8 mouse cellular contexts compared by ENCODE assay signal in genomic region chr9:52047821-52048649, GRCm38 (mm10). TPM values are rescaled to one million over a fixed set of nuclear protein-coding genes. Genes with fewer than 3 reads are reported as not detected.
DNase-seq lines count a peak whose midpoint lies in the region; ATAC-seq and TF ChIP-seq lines count a peak whose summit lies in the region.

No protein-coding gene starts in this region.

- peak overlapping the region; percentile 99 for H3K27ac ChIP-seq in forebrain, embryonic 12.5 days
- peak overlapping the region; percentile 100 for H3K27ac ChIP-seq in heart, postnatal 0 days (ENCODE audit: low read depth)
- H3K27ac ChIP-seq in liver, postnatal 0 days (ENCODE audit: low read depth) = peak overlapping the region; percentile 98
- peak overlapping the region; percentile 98 for H3K27ac ChIP-seq in neural tube, embryonic 13.5 days (replicated peaks)

- ATAC-seq in forebrain, embryonic 12.5 days (ENCODE audit: low FRiP score) = peak; percentile 94
- ATAC-seq in heart, postnatal 0 days (ENCODE audit: insufficient read depth, low read depth) = peak; percentile 94
- peak; percentile 89 for ATAC-seq in liver, postnatal 0 days
- peak; percentile 93 for ATAC-seq in neural tube, embryonic 13.5 days (ENCODE audit: low read depth)

- peak; percentile 38; the same call in 1 of the 2 replicates for TF ChIP-seq EP300 in heart, postnatal 0 days (IDR thresholded peaks at IDR 0.05; ENCODE audit: low read depth)
- TF ChIP-seq EP300 in liver, postnatal 0 days (IDR thresholded peaks at IDR 0.05; ENCODE audit: low read depth) = no peak

- peaks cover 5% of the 10 kb centered on the region; the same call in 1 of the 2 replicates for H3K27me3 ChIP-seq in E14TG2a.4 (ENCODE audit: insufficient read depth, low read length)
- H3K27me3 ChIP-seq in forebrain, embryonic 12.5 days = no peaks in the 10 kb centered on the region
- H3K27me3 ChIP-seq in heart, postnatal 0 days (ENCODE audit: control insufficient read depth, insufficient read depth, low read length) = no peaks in the 10 kb centered on the region
- H3K27me3 ChIP-seq in liver, postnatal 0 days (ENCODE audit: insufficient read depth, low read length) = no peaks in the 10 kb centered on the region
- H3K27me3 ChIP-seq in neural tube, embryonic 13.5 days = no peaks in the 10 kb centered on the region; the same call in 1 of the 2 replicates

- H3K4me1 ChIP-seq in E14TG2a.4 (replicated peaks; ENCODE audit: low read depth, low read length) = peaks cover 26% of the 10 kb centered on the region
- peaks cover 32% of the 10 kb centered on the region for H3K4me1 ChIP-seq in forebrain, embryonic 12.5 days
- H3K4me1 ChIP-seq in heart, postnatal 0 days (ENCODE audit: control insufficient read depth, insufficient read depth) = peaks cover 32% of the 10 kb centered on the region
- H3K4me1 ChIP-seq in liver, postnatal 0 days (ENCODE audit: insufficient read depth) = peaks cover 24% of the 10 kb centered on the region
- H3K4me1 ChIP-seq in neural tube, embryonic 13.5 days (replicated peaks) = peaks cover 41% of the 10 kb centered on the region

- H3K9me3 ChIP-seq in E14TG2a.4 (ENCODE audit: low read length) = no peaks in the 10 kb centered on the region
- no peaks in the 10 kb centered on the region for H3K9me3 ChIP-seq in forebrain, embryonic 12.5 days
- no peaks in the 10 kb centered on the region for H3K9me3 ChIP-seq in heart, postnatal 0 days (replicated peaks; ENCODE audit: control insufficient read depth, low read length)
- no peaks in the 10 kb centered on the region for H3K9me3 ChIP-seq in liver, postnatal 0 days (ENCODE audit: low read length)
- no peaks in the 10 kb centered on the region for H3K9me3 ChIP-seq in neural tube, embryonic 13.5 days

- peak; percentile 46 for DNase-seq in c-Kit-positive CD71-negative TER-119-negative erythroid progenitor cells, embryonic 14.5 days (ENCODE audit: low read depth)
- peak; percentile 85 for DNase-seq in heart, postnatal 0 days (ENCODE audit: low spot score)
- DNase-seq in kidney, postnatal 36 days = peak; percentile 85 to 90
- DNase-seq in liver, postnatal 0 days = peak; percentile 84
- peak; percentile 29 for DNase-seq in telencephalon, adult 2 months (ENCODE audit: low read depth, low spot score)

- peak overlapping the region; percentile 65 for H3K4me2 ChIP-seq in forebrain, embryonic 12.5 days
- peak overlapping the region; percentile 81 for H3K4me2 ChIP-seq in heart, postnatal 0 days (ENCODE audit: low read depth, low read length)
- H3K4me2 ChIP-seq in liver, postnatal 0 days (ENCODE audit: low read depth, low read length) = peak overlapping the region; percentile 80
- H3K4me2 ChIP-seq in neural tube, embryonic 13.5 days = peak overlapping the region; percentile 68

- peak overlapping the region; percentile 91 for H3K4me3 ChIP-seq in E14TG2a.4 (replicated peaks; ENCODE audit: low read length)
- peak overlapping the region; percentile 95 for H3K4me3 ChIP-seq in forebrain, embryonic 12.5 days (replicated peaks)
- H3K4me3 ChIP-seq in heart, postnatal 0 days (ENCODE audit: low read depth, low read length) = peak overlapping the region; percentile 98
- H3K4me3 ChIP-seq in liver, postnatal 0 days (ENCODE audit: low read depth, low read length) = peak overlapping the region; percentile 92
- peak overlapping the region; percentile 89 for H3K4me3 ChIP-seq in neural tube, embryonic 13.5 days

- H3K9ac ChIP-seq in forebrain, embryonic 12.5 days = peak overlapping the region; percentile 97
- peak overlapping the region; percentile 100 for H3K9ac ChIP-seq in heart, postnatal 0 days (replicated peaks; ENCODE audit: low read depth, low read length)
- peak overlapping the region; percentile 99 for H3K9ac ChIP-seq in liver, postnatal 0 days (replicated peaks)
- H3K9ac ChIP-seq in neural tube, embryonic 13.5 days = peak overlapping the region; percentile 96

- 0% methylated on average over 103 of the region's 118 CpGs for WGBS in forebrain, embryonic 12.5 days
- 0% methylated on average over 105 of the region's 118 CpGs for WGBS in heart, postnatal 0 days
- under 1% methylated on average over 90 of the region's 118 CpGs for WGBS in liver, postnatal 0 days (ENCODE audit: insufficient replicate concordance)
- under 1% methylated on average over 84 of the region's 118 CpGs for WGBS in neural tube, embryonic 13.5 days

- TF ChIP-seq CTCF in E14TG2a.4 (conservative IDR thresholded peaks at IDR 0.05; ENCODE audit: low read length) = no peak
- TF ChIP-seq CTCF in heart, postnatal 0 days (IDR thresholded peaks at IDR 0.05; ENCODE audit: low read depth) = no peak
- TF ChIP-seq CTCF in liver, postnatal 0 days (IDR thresholded peaks at IDR 0.05; ENCODE audit: low read depth) = no peak

- no peaks in the 10 kb centered on the region for H3K36me3 ChIP-seq in E14TG2a.4 (ENCODE audit: insufficient read depth, low read length)
- H3K36me3 ChIP-seq in forebrain, embryonic 12.5 days (replicated peaks) = no peaks in the 10 kb centered on the region
- no peaks in the 10 kb centered on the region for H3K36me3 ChIP-seq in heart, postnatal 0 days (replicated peaks; ENCODE audit: control insufficient read depth, insufficient read depth, low read length)
- H3K36me3 ChIP-seq in liver, postnatal 0 days (replicated peaks; ENCODE audit: insufficient read depth, low read length) = no peaks in the 10 kb centered on the region
- H3K36me3 ChIP-seq in neural tube, embryonic 13.5 days = no peaks in the 10 kb centered on the region

RNA-seq across cellular contexts. Expression of gene Rdx, which starts 1.1 kb away (rescaled TPM):
- polyA plus RNA-seq in forebrain, embryonic 12.5 days (2016; fragmentation: Nextera tagmentation; extraction: Ambion mirVana) = 160 and 169 TPM in 2 replicates
- 105 and 118 TPM in 2 replicates for total RNA-seq in heart, postnatal 0 days (2014; rRNA removed; ENCODE audit: low replicate concordance)
- polyA plus RNA-seq in heart, postnatal 0 days (2015; fragmentation: Nextera tagmentation; extraction: Ambion mirVana) = 102 and 103 TPM in 2 replicates
- 57.7 and 71.5 TPM in 2 replicates for polyA plus RNA-seq in liver, postnatal 0 days (2015; fragmentation: Nextera tagmentation; extraction: Ambion mirVana)
- 97.9 and 112 TPM in 2 replicates for polyA plus RNA-seq in neural tube, embryonic 13.5 days (2015; fragmentation: Nextera tagmentation; extraction: Ambion mirVana)

Comparison
In these comparisons a context has a peak if more than half of its experiments do, and no peak if none do; other contexts are left out.
1. Peak in every context shown above with its lines: DNase-seq, ATAC-seq, H3K4me3 ChIP-seq and H3K27ac ChIP-seq.
2. DNase-seq: peak in every context shown above with its lines; median percentile 88 in kidney, postnatal 36 days; 85 in heart, postnatal 0 days; 84 in liver, postnatal 0 days; 46 in c-Kit-positive CD71-negative TER-119-negative erythroid progenitor cells, embryonic 14.5 days; 29 in telencephalon, adult 2 months.